Mouse (Mus musculus) cortical plate, adult 2 months (tissue): ENCODE data around the gene Csnk2b. TPM values are rescaled to one million over a fixed set of nuclear protein-coding genes. Genes with fewer than 3 reads are reported as not detected.

Experiments used
- H3K27ac ChIP-seq: fragments of 200-500 bp; 2 replicates; pipeline ENCODE4 v1.5.1; 2012; ENCODE audit warnings: low read length, control low read depth, inconsistent platforms; ENCODE audit not compliant: insufficient read depth
- H3K4me1 ChIP-seq: fragments of 200-500 bp; 2 replicates; pipeline ENCODE4 v1.6.1; 2011; ENCODE audit warnings: low read length; ENCODE audit not compliant: control insufficient read depth, insufficient read depth
- H3K4me3 ChIP-seq: fragments of 200-500 bp; 2 replicates; pipeline ENCODE4 v1.5.1; 2011; ENCODE audit warnings: mild to moderate bottlenecking, low read length, control low read depth; ENCODE audit not compliant: insufficient read depth
- CTCF ChIP-seq: fragments of 200-500 bp; IDR thresholded peaks from 2 replicates; pipeline ENCODE4 v1.5.1; 2011; ENCODE audit warnings: mild to moderate bottlenecking, control low read depth, low read length; ENCODE audit not compliant: insufficient read depth; ENCODE audit errors: extremely low read depth
- POLR2A ChIP-seq: fragments of 200-500 bp; IDR thresholded peaks from 2 replicates; pipeline ENCODE4 v1.6.1; 2011; ENCODE audit warnings: mild to moderate bottlenecking, low read length, control low read depth; ENCODE audit not compliant: insufficient read depth; ENCODE audit errors: extremely low read depth
- polyA plus RNA-seq: library from polyadenylated mRNA; depleted of rRNA; stranded (reverse); fragments of >200 nt; gene quantifications from 2 replicates; pipeline ENCODE4 v1.2.3, GENCODE M21; 2012

Csnk2b gene
- polyA plus RNA-seq, 1 experiment: 191 TPM

DNA sequence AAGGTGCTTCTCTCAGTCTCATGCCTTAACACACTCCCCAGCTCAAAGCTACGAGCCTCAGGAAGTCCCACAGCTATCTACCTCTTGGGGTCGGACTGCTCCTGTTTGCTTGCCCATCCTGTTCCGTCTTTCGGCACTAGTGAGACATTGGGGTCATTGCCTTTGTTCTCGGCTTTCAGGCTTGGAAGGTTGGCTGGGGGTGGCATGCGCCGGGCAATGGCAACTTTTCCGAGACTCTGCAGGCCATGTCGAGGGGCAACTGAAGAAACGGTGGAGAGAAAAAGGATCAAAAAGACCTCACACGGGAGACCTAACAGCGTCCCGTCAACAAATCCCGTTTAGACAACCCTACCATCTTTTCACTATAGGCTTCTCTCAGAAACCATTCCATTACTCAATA is 40.3 kb upstream of the Csnk2b start:
- Histone ChIP-seq H3K4me1 (peaks cover 3% of the 10 kb centered on the region), H3K4me3 (peak overlapping the region; percentile 49; the same call in 1 of the 2 replicates), H3K27ac (no peak overlapping the region)
- no peak for TF ChIP-seq CTCF
- TF ChIP-seq POLR2A: no peak

DNA sequence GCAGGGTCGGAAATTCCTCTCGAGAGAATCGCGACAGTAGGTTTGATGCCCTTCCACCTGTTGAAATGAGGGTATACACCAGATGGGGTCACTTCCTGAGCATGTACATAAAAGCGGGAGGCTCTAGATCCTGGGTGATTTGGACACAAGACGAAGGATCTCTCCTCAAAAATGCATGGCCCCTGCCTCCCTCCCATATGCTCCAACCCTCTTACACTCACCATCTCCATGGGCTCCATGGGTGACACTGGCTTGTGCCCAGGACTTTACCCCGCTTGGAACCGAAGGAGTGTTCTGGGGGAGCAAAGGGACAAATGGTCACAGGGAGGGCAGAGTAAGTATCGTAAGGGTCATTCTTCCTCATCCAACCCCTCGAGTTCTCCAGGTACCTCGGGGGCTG is 39.6 kb upstream of the Csnk2b start:
- peaks cover 3% of the 10 kb centered on the region for H3K4me1 ChIP-seq
- H3K4me3 ChIP-seq: no peak overlapping the region
- H3K27ac ChIP-seq: no peak overlapping the region
- TF ChIP-seq POLR2A (no peak), CTCF (no peak)

DNA sequence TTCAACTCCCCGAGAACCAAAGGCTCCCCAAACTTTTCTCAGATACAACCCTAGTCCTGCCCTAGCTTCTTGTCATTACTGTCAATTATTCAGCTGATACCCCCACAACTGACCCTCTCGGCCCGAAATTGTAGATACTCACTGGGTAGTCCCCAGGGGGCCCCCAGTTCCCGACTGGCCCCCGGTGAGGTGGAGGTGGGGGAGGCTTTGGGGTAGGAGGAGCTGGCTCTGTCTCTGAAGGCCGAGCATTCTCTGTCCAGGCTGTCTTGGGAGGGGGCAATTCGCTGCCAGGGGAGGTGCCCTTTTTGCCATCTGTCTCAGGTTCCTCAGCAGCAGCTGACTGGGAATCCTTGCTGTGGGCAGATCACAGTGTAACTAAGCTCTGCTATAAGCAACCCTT is 37.8 kb upstream of the Csnk2b start:
- no peak overlapping the region for H3K27ac ChIP-seq
- TF ChIP-seq CTCF (no peak), POLR2A (no peak)
- no peak overlapping the region for H3K4me3 ChIP-seq
- peaks cover 2% of the 10 kb centered on the region; the same call in 1 of the 2 replicates for H3K4me1 ChIP-seq

DNA sequence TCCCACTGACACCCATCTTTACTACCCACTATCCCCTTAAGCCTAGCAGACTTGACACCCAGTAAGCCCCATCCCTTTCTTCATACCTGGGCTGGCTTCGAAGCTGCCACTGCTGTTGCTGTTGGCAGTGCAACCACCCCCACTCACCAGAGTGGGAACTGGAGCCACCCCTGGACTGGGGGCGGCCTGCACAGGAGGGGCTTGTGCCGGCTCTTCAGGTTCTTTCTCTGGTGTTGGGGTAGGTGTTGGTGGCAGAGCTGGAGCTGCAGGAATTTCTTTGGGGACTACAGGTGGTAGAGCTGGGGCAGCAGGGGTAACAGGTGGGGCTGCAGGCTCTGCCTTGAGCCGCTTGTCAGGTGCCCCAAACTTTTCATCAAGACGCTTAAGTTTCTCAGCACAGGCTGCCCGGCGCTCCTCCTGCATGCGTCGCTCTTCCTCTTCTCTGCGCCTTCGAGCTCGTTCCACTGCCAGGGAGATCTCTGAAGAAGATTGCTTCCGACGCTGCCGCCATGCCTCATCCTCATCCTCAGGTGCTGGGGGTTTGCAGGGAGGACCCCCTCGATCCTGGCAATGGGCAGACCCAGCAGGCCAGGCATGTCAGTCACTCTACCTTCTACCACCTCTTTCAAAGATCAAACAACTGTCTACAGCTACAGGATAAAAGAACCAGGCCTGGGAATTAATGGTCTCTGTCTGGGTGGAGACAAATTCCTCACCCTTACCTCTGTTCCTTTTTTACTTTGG is 37.2 kb upstream of the Csnk2b start:
- Histone ChIP-seq H3K27ac (no peak overlapping the region), H3K4me1 (peaks cover 2% of the 10 kb centered on the region; the same call in 1 of the 2 replicates), H3K4me3 (no peak overlapping the region)
- TF ChIP-seq POLR2A (no peak), CTCF (no peak)

DNA sequence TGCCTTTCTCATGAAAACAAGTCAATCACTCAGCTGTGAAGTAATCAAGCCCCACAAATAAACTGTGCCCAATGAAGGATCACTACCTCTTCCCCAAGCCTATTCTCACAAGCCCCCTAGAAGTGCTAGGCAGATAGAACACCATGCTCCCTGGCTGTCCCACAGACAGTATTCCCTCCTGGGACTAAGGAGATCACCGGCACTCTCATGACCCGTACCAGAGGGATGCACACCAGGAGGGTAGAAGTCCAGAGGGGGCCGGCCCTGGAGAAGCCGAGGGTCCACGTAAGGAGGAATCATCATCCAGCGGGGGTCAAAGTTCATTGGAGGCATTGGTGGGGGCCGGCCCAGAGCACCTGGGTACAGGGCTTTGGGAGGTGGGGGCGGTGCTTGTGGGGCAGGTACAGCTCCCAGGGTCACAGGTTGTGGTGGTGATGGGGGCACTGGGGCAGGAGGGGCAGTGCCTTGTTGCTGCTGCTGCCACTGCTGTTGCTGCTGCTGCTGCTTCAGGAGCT is 35.9 kb upstream of the Csnk2b start:
- Histone ChIP-seq H3K4me3 (no peak overlapping the region), H3K27ac (no peak overlapping the region), H3K4me1 (peaks cover 2% of the 10 kb centered on the region; the same call in 1 of the 2 replicates)
- TF ChIP-seq POLR2A: no peak
- no peak for TF ChIP-seq CTCF

DNA sequence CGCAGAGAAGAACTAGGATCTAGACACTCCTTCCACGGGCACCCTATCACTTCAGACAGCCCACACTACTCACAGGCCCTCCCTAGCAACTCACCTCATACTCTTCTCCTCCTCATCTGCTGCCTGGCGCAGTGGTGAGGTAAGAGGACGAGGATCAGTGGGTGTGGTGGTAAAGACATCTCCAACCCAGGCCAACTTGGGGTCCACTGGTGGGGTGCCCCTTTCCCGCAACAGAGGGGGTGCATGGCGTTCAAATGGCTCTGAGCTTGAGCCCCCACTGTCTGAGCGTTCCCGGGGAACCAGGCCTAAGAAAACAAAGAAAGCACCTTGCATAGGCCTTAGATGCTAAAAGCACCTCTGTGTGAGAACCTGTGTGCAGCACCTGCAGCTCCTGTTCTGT is 35.4 kb upstream of the Csnk2b start:
- Histone ChIP-seq H3K27ac (no peak overlapping the region), H3K4me1 (peaks cover 2% of the 10 kb centered on the region; the same call in 1 of the 2 replicates), H3K4me3 (no peak overlapping the region)
- TF ChIP-seq POLR2A: no peak
- TF ChIP-seq CTCF: no peak

DNA sequence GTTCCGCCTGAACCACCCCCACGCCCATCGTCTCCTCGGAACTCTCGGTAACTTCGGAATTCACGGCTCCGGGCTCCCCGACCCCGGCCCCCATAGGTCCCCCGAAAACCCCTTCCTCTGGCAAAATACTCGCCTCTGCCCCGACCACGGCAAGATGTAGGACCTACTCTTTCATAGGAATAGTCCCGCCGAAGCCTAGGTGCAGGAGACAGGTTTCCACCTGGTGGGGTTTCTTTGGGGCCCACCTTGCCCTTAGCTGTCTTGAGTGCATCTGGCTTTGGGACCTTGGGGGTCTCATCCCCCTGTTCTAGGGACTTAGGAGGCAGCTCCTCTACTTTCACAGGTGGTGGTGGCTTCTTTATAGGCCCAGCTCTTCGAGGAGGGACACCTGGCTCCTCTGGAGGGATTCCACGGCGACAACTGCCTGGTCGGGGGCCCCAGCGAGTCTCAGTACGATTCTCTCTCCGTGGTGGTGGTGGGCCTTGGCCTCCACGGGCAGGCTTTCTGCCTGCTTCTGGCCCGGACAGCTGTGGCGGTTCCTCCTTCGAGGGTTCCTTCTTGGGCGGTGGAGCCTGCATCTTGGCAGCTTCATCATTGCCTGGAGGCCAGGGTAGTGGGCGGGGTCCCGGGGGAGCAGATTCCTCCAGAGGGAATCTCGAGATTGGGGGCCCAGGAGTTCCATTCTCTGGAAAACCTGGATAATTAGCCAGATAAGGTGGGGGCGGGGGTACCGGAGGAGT is 34.8 kb upstream of the Csnk2b start:
- Histone ChIP-seq H3K27ac (no peak overlapping the region), H3K4me1 (no peaks in the 10 kb centered on the region), H3K4me3 (no peak overlapping the region)
- TF ChIP-seq POLR2A: no peak
- TF ChIP-seq CTCF: no peak

DNA sequence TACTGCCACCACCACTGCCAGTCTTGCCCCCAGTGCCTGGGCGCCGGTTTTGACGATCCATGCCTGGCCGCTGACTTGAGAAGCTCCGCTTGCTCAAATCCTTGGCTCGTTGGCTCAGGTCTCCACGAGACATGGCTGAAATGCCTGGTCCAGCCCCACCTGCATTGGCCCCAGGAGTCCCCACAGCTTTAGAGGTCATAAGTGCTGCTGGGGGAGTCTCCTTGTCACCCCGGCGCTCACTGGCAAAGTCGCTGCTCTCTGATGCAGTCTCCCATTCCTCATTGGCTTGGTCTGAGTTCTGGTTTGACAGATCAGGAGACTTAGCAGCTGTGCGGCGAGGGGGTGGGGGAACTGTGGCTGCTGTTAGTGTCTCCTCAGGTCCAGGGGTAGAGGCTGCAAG is 33.6 kb upstream of the Csnk2b start:
- TF ChIP-seq CTCF (no peak), POLR2A (no peak)
- H3K4me1 ChIP-seq: no peaks in the 10 kb centered on the region
- H3K4me3 ChIP-seq: no peak overlapping the region
- no peak overlapping the region for H3K27ac ChIP-seq

DNA sequence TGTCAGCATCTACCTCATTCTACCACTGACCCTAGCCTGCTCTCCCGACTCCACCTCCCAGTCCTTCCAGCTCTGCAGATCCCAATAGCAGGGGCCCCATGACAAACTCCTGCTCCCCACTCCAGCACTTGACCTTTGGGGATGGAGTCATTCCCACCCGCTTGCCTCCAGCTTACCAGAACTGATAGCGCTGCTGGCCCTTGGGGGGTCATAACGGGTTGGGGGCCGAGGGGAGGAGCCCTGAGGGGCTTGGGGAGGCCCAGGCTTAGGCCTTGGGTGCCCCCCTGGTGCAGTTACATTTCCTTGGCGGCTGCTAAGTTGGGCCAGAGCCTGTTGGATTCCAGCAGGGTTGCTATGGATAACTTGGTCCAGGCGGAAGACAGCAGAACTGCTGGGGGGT is 32.8 kb upstream of the Csnk2b start:
- Histone ChIP-seq H3K4me1 (no peaks in the 10 kb centered on the region), H3K27ac (no peak overlapping the region), H3K4me3 (no peak overlapping the region)
- TF ChIP-seq CTCF: no peak
- no peak for TF ChIP-seq POLR2A
